11 mouse cellular contexts compared by ENCODE assay signal in genomic region chr14:58608216-58608615, GRCm38 (mm10).
DNase-seq lines count a peak whose midpoint lies in the region; ATAC-seq and TF ChIP-seq lines count a peak whose summit lies in the region.
"Had no signal": no experiment of that assay in that cellular context is flagged by ENCODE, and none has a peak within 500 bp of the region (broad histone marks: within the 10 kb centered on the region; RNA-seq: fewer than 3 reads in every experiment).

No protein-coding gene starts in this region.

- intact Hi-C loops in gastrocnemius, adult 2 months (cut with DNase I), result loop anchor here (10.0 kb wide), 1 partner anchor 573 kb away; no protein-coding TSS in a partner anchor

- no peak overlapping the region for H3K9ac ChIP-seq in lung, embryonic 16.5 days (ENCODE audit: low read length)
- H3K9ac ChIP-seq in hindbrain, embryonic 14.5 days, result no peak overlapping the region
- no peak overlapping the region for H3K9ac ChIP-seq in forebrain, embryonic 12.5 days
- H3K9ac ChIP-seq: forebrain, embryonic 15.5 days had no signal

- no peaks in the 10 kb centered on the region for H3K27me3 ChIP-seq in heart, embryonic 10.5 days (ENCODE audit: insufficient read depth, poor library complexity, severe bottlenecking)
- H3K27me3 ChIP-seq in lung, embryonic 16.5 days (ENCODE audit: control insufficient read depth, insufficient read depth, low read depth, low read length), result no peaks in the 10 kb centered on the region
- H3K27me3 ChIP-seq in hindbrain, embryonic 14.5 days (ENCODE audit: control insufficient read depth, insufficient read depth, low read length), result no peaks in the 10 kb centered on the region
- no peaks in the 10 kb centered on the region for H3K27me3 ChIP-seq in forebrain, embryonic 12.5 days
- H3K27me3 ChIP-seq: forebrain, embryonic 15.5 days had no signal

- no peaks in the 10 kb centered on the region for H3K9me3 ChIP-seq in heart, embryonic 10.5 days
- no peaks in the 10 kb centered on the region for H3K9me3 ChIP-seq in lung, embryonic 16.5 days (ENCODE audit: control insufficient read depth, low read length)
- 0 out of 2 replicates have a peak, but pooled peaks cover 2% of the 10 kb centered on the region for H3K9me3 ChIP-seq in hindbrain, embryonic 14.5 days (ENCODE audit: control insufficient read depth, low read length)
- H3K9me3 ChIP-seq in forebrain, embryonic 12.5 days, result no peaks in the 10 kb centered on the region
- H3K9me3 ChIP-seq: forebrain, embryonic 15.5 days had no signal

- no peak overlapping the region for H3K4me3 ChIP-seq in gastrocnemius, adult 2 months
- no peak overlapping the region for H3K4me3 ChIP-seq in heart, embryonic 10.5 days
- no peak overlapping the region for H3K4me3 ChIP-seq in lung, embryonic 16.5 days (ENCODE audit: low read length)
- H3K4me3 ChIP-seq in hindbrain, embryonic 14.5 days (replicated peaks; ENCODE audit: low read length), result no peak overlapping the region
- no peak overlapping the region for H3K4me3 ChIP-seq in forebrain, embryonic 12.5 days (replicated peaks)
- H3K4me3 ChIP-seq: forebrain, embryonic 15.5 days had no signal

- H3K4me2 ChIP-seq in lung, embryonic 16.5 days (ENCODE audit: low read depth, low read length), result no peak overlapping the region
- no peak overlapping the region for H3K4me2 ChIP-seq in hindbrain, embryonic 14.5 days (replicated peaks)
- no peak overlapping the region for H3K4me2 ChIP-seq in forebrain, embryonic 12.5 days
- H3K4me2 ChIP-seq: forebrain, embryonic 15.5 days had no signal

- no peaks in the 10 kb centered on the region for H3K36me3 ChIP-seq in heart, embryonic 10.5 days
- H3K36me3 ChIP-seq in lung, embryonic 16.5 days (ENCODE audit: control insufficient read depth, insufficient read depth, low read length), result no peaks in the 10 kb centered on the region
- H3K36me3 ChIP-seq in hindbrain, embryonic 14.5 days (replicated peaks; ENCODE audit: control insufficient read depth, insufficient read depth), result no peaks in the 10 kb centered on the region
- H3K36me3 ChIP-seq in forebrain, embryonic 12.5 days (replicated peaks), result no peaks in the 10 kb centered on the region
- H3K36me3 ChIP-seq: forebrain, embryonic 15.5 days had no signal

- peak; percentile 78 for ATAC-seq in lung, embryonic 16.5 days (ENCODE audit: low read depth)
- ATAC-seq in hindbrain, embryonic 14.5 days (ENCODE audit: low FRiP score), result no peak
- ATAC-seq in megakaryocyte-erythroid progenitor cell, adult 5-6 weeks (replicated peaks; ENCODE audit: low FRiP score, low TSS enrichment, poor library complexity, severe bottlenecking), result no peak
- ATAC-seq in forebrain, embryonic 12.5 days (ENCODE audit: low FRiP score), result no peak
- ATAC-seq: forebrain, embryonic 15.5 days had no signal

- no peak for TF ChIP-seq CTCF in gastrocnemius, adult 2 months (IDR thresholded peaks at IDR 0.05)

- H3K27ac ChIP-seq in gastrocnemius, adult 2 months, result peak overlapping the region; percentile 76
- H3K27ac ChIP-seq in heart, embryonic 10.5 days, result peak overlapping the region; percentile 52
- no peak overlapping the region for H3K27ac ChIP-seq in lung, embryonic 16.5 days (ENCODE audit: low read length)
- no peak overlapping the region for H3K27ac ChIP-seq in hindbrain, embryonic 14.5 days
- no peak overlapping the region for H3K27ac ChIP-seq in forebrain, embryonic 12.5 days
- H3K27ac ChIP-seq: forebrain, embryonic 15.5 days had no signal

- DNase-seq in gastrocnemius, adult 2 months, result peak; percentile 74
- no peak for DNase-seq in gastrocnemius, postnatal 10 days
- DNase-seq in adrenal gland, postnatal 36 days, result peak; percentile 20 to 22
- no peak for DNase-seq in heart, embryonic 10.5 days (ENCODE audit: low spot score)
- no peak for DNase-seq in hindbrain, embryonic 14.5 days (ENCODE audit: low spot score)
- DNase-seq: cerebellum, adult 2 months; kidney, adult 8-10 months had no signal

- peaks cover 23% of the 10 kb centered on the region; the same call in 1 of the 2 replicates for H3K4me1 ChIP-seq in heart, embryonic 10.5 days
- peaks cover 5% of the 10 kb centered on the region; the same call in 1 of the 2 replicates for H3K4me1 ChIP-seq in lung, embryonic 16.5 days (replicated peaks; ENCODE audit: control insufficient read depth, insufficient read depth, low read length)
- no peaks in the 10 kb centered on the region for H3K4me1 ChIP-seq in hindbrain, embryonic 14.5 days (replicated peaks; ENCODE audit: control insufficient read depth, insufficient read depth, low read length)
- H3K4me1 ChIP-seq in forebrain, embryonic 12.5 days, result no peaks in the 10 kb centered on the region
- H3K4me1 ChIP-seq: forebrain, embryonic 15.5 days had no signal

- 61% methylated on average over 4 of the region's 4 CpGs for WGBS in heart, embryonic 10.5 days
- WGBS in lung, embryonic 16.5 days, result 35% methylated on average over 4 of the region's 4 CpGs
- 63% methylated on average over 4 of the region's 4 CpGs for WGBS in hindbrain, embryonic 14.5 days
- 69% methylated on average over 4 of the region's 4 CpGs for WGBS in forebrain, embryonic 12.5 days

Comparison
In these comparisons a context has a peak if more than half of its experiments do, and no peak if none do; other contexts are left out.
1. DNase-seq: peak in gastrocnemius, adult 2 months (single experiment) and adrenal gland, postnatal 36 days (2 of 2); none in gastrocnemius, postnatal 10 days (single experiment), heart, embryonic 10.5 days (single experiment) and hindbrain, embryonic 14.5 days (single experiment).
2. H3K27ac ChIP-seq: peak in gastrocnemius, adult 2 months (single experiment) and heart, embryonic 10.5 days (single experiment); none in lung, embryonic 16.5 days (single experiment), hindbrain, embryonic 14.5 days (single experiment) and forebrain, embryonic 12.5 days (single experiment).